Comparison of ENCODE assay signal across 8 mouse cellular contexts in the genomic region with DNA sequence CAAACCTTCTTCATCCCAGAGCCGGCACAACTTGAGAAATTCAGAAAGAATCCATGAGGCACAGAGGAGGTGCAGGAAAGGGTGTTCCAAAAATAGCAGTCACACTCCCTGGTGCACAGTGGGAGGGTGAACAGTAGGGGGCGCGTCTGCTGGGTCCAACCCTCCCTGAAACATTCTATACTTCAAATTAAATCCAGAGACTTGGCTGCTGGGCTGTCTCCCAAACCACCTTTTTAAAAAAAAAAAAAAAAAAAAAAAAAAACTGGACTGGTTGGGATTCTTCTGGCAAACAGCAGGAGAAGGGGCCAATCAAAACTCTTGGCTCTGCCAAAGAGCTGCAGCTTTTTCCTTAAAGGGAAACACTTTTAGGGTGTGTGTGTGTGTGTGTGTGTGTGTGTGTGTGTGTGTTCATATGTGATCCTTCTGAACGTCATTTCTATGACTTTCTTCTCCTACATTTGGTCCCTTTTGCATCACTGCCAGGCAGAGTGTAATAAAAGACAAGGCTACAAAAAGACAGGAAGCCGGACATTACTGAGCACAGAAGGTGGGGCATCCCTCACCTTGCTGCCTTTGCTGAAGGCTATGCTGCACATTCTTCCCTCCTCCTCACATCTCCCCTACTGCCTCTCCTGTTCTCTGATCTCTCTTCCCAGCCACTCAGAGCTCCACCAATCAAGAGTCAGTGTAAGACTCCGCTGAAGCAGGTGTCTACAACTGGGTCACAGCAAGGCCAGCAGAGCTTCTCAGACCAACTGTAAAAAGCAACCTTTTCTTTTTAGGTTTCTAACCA. TPM values are rescaled to one million over a fixed set of nuclear protein-coding genes. Genes with fewer than 3 reads are reported as not detected.
DNase-seq lines count a peak whose midpoint lies in the region; ATAC-seq and TF ChIP-seq lines count a peak whose summit lies in the region.

No protein-coding gene starts in this region.

- TF ChIP-seq CTCF in E14TG2a.4 (conservative IDR thresholded peaks at IDR 0.05; ENCODE audit: low read length): peak; percentile 77
- TF ChIP-seq CTCF in kidney, adult 2 months (conservative IDR thresholded peaks at IDR 0.05; ENCODE audit: insufficient read depth, insufficient read length, low read depth, low read length): peak; percentile 67

- no peak overlapping the region for H3K27ac ChIP-seq in embryonic facial prominence, embryonic 11.5 days (replicated peaks; ENCODE audit: low read depth, low read length)
- H3K27ac ChIP-seq in kidney, adult 2 months (ENCODE audit: insufficient read depth, low read depth, low read length): no peak overlapping the region
- peak overlapping the region; percentile 77 for H3K27ac ChIP-seq in limb, embryonic 14.5 days (replicated peaks; ENCODE audit: low read depth, low read length)

- peaks cover 77% of the 10 kb centered on the region for H3K4me1 ChIP-seq in E14TG2a.4 (replicated peaks; ENCODE audit: low read depth, low read length)
- H3K4me1 ChIP-seq in embryonic facial prominence, embryonic 11.5 days (ENCODE audit: control insufficient read depth, insufficient read depth, low read length): peaks cover 9% of the 10 kb centered on the region
- H3K4me1 ChIP-seq in kidney, adult 2 months (ENCODE audit: control insufficient read depth, insufficient read depth, low read length): peaks cover 7% of the 10 kb centered on the region; the same call in 1 of the 2 replicates
- H3K4me1 ChIP-seq in limb, embryonic 14.5 days (ENCODE audit: control insufficient read depth, insufficient read depth, low read length): peaks cover 58% of the 10 kb centered on the region

- H3K36me3 ChIP-seq in E14TG2a.4 (ENCODE audit: insufficient read depth, low read length): no peaks in the 10 kb centered on the region
- H3K36me3 ChIP-seq in embryonic facial prominence, embryonic 11.5 days (replicated peaks; ENCODE audit: control insufficient read depth, insufficient read depth, low read depth, low read length): no peaks in the 10 kb centered on the region
- H3K36me3 ChIP-seq in kidney, adult 2 months (ENCODE audit: control insufficient read depth, insufficient read depth, low read length): no peaks in the 10 kb centered on the region
- 0 out of 2 replicates have a peak, but pooled peaks cover 2% of the 10 kb centered on the region for H3K36me3 ChIP-seq in limb, embryonic 14.5 days (ENCODE audit: control insufficient read depth, insufficient read depth, low read length)

- H3K4me2 ChIP-seq in embryonic facial prominence, embryonic 11.5 days (ENCODE audit: low read depth, low read length): no peak overlapping the region
- peak overlapping the region; percentile 38 for H3K4me2 ChIP-seq in limb, embryonic 14.5 days (replicated peaks; ENCODE audit: low read depth, low read length, severe bottlenecking)

- no peak overlapping the region for H3K9ac ChIP-seq in embryonic facial prominence, embryonic 11.5 days (replicated peaks; ENCODE audit: low read length)
- no peak overlapping the region for H3K9ac ChIP-seq in limb, embryonic 14.5 days (ENCODE audit: low read depth, low read length, severe bottlenecking)

- ATAC-seq in embryonic facial prominence, embryonic 11.5 days (replicated peaks; ENCODE audit: insufficient number of reproducible peaks, low FRiP score, low TSS enrichment, low read depth): no peak
- ATAC-seq in limb, embryonic 14.5 days (ENCODE audit: low FRiP score, low read depth): peak; percentile 79

- peak; percentile 24 for DNase-seq in adrenal gland, adult 8-10 months
- DNase-seq in embryonic facial prominence, embryonic 11.5 days (ENCODE audit: low spot score): peak; percentile 83
- peak; percentile 71 for DNase-seq in heart, adult 8-10 months (ENCODE audit: low spot score)
- DNase-seq in kidney, adult 2 months: peak; percentile 68
- DNase-seq in limb, embryonic 14.5 days (ENCODE audit: low spot score): peak; percentile 93
- DNase-seq in ovary, postnatal 14 days (ENCODE audit: low spot score): peak; percentile 52
- DNase-seq in spleen, postnatal 36 days (ENCODE audit: low spot score in 2 of 2): no peak

- no peaks in the 10 kb centered on the region for H3K27me3 ChIP-seq in E14TG2a.4 (ENCODE audit: insufficient read depth, low read length)
- H3K27me3 ChIP-seq in embryonic facial prominence, embryonic 11.5 days (ENCODE audit: control insufficient read depth, insufficient read depth, low read length): no peaks in the 10 kb centered on the region
- no peaks in the 10 kb centered on the region for H3K27me3 ChIP-seq in kidney, adult 2 months (replicated peaks; ENCODE audit: control insufficient read depth, insufficient read depth, low read length)
- H3K27me3 ChIP-seq in limb, embryonic 14.5 days (ENCODE audit: control insufficient read depth, insufficient read depth, low read length): no peaks in the 10 kb centered on the region

- H3K4me3 ChIP-seq in E14TG2a.4 (replicated peaks; ENCODE audit: low read length): no peak overlapping the region
- no peak overlapping the region for H3K4me3 ChIP-seq in embryonic facial prominence, embryonic 11.5 days (ENCODE audit: low read depth, low read length)
- H3K4me3 ChIP-seq in kidney, adult 2 months (ENCODE audit: insufficient read depth, low read depth, low read length): no peak overlapping the region
- H3K4me3 ChIP-seq in limb, embryonic 14.5 days (replicated peaks; ENCODE audit: low read length): 0 out of 2 replicates have a peak overlapping the region, but pooled peaks have one; percentile 2

- 18% methylated on average over 6 of the region's 6 CpGs for WGBS in embryonic facial prominence, embryonic 11.5 days
- WGBS in kidney, adult 2 months: 30% methylated on average over 6 of the region's 6 CpGs
- WGBS in limb, embryonic 14.5 days: 5% methylated on average over 6 of the region's 6 CpGs

- no peak for TF ChIP-seq POLR2A in kidney, adult 2 months (IDR thresholded peaks at IDR 0.05; ENCODE audit: low read depth, low read length)
- no peak for TF ChIP-seq POLR2A in limb, embryonic 14.5 days (IDR thresholded peaks at IDR 0.05; ENCODE audit: borderline replicate concordance, extremely low read depth, insufficient read depth, insufficient read length)

- no peaks in the 10 kb centered on the region for H3K9me3 ChIP-seq in E14TG2a.4 (ENCODE audit: low read length)
- no peaks in the 10 kb centered on the region for H3K9me3 ChIP-seq in embryonic facial prominence, embryonic 11.5 days (replicated peaks; ENCODE audit: control insufficient read depth, low read length)
- no peaks in the 10 kb centered on the region for H3K9me3 ChIP-seq in limb, embryonic 14.5 days (ENCODE audit: control insufficient read depth, low read length)

RNA-seq across cellular contexts. Expression of gene Rbfox2, which starts 49.2 kb away (rescaled TPM):
- 10 to 100 TPM; 55.5 to 86.2 (median 70.7) TPM for total RNA-seq in adrenal gland, adult 8-10 months (2022)
- 81.9 and 85.1 TPM in 2 replicates for polyA plus RNA-seq in embryonic facial prominence, embryonic 11.5 days (2014; fragmentation: Nextera tagmentation; extraction: Ambion mirVana)
- total RNA-seq in heart, adult 8-10 months (2022): 100 to 1,000 TPM in 2 of 4 experiments, 10 to 100 TPM in 2; 87.6 to 108 (median 101) TPM
- 18.7 and 20.3 TPM in 2 replicates for polyA plus RNA-seq in kidney, adult 2 months (2012; rRNA removed)
- 189 and 205 TPM in 2 replicates for polyA plus RNA-seq in limb, embryonic 14.5 days (2012; rRNA removed)
- polyA plus RNA-seq in limb, embryonic 14.5 days (2014; fragmentation: Nextera tagmentation; extraction: Ambion mirVana): 94.7 and 101 TPM in 2 replicates

Comparison
In these comparisons a context has a peak if more than half of its experiments do, and no peak if none do; other contexts are left out.
1. DNase-seq: peak in adrenal gland, adult 8-10 months (single experiment), embryonic facial prominence, embryonic 11.5 days (single experiment), heart, adult 8-10 months (single experiment), kidney, adult 2 months (single experiment), limb, embryonic 14.5 days (single experiment) and ovary, postnatal 14 days (single experiment); none in spleen, postnatal 36 days (0 of 2).